Mouse (Mus musculus): ENCODE measurements around the gene Ankrd11. TPM values are rescaled to one million over a fixed set of nuclear protein-coding genes. Genes with fewer than 3 reads are reported as not detected.
"Not testable (repeated sequence)": the region's sequence is repeated elsewhere in the genome, so short reads cannot be mapped to it uniquely, and the experiment has no call there.

The Ankrd11 gene
- 10 to 100 TPM; 79.7 to 84.1 TPM for polyA plus RNA-seq (2017; shearing (Covaris generic))

DNA sequence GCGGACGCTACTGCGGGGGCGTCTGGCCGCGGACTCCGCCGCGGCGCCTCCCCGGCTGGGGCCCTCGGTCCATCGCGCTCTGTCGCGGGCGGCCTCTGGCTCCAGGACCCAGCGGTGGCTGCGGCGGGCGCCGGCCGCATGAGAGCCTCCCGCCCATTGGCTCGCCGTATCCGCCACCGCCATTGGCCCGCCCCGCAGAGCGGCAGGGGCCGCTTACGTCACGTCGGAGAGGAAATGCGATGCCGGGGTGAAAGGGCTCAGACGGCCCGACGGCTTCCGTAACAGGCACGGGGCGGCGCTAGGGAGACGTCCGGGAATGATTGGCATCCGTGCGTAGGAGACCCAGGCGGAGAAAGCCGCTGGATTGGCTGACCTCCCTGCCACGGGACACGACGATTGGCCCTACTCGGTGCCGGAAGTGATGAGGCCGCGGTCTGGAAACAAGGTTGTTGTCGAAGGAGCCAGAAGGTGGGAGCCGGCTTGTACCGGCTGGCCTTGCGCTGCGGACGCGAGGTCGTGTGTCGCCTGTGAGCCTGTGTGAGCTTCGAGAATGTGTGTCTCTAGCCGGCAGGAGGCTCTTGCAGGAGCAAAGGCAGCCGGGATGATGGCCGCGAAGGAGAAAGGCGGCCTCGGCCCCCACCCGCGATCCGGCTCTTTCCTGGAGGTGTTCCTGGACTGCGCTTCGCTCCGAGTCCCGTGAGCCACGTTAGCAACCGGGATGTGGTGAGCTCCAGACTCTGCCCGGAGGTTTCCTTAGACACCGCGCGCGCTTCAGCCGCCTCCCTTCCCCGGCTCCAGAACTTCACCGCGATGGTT lies at the start of gene Ankrd11:
Gene Ankrd11, minus strand, starts transcription at position 120 of the 816 bp plus-strand sequence.
- peak; percentile 86 for ATAC-seq

DNA sequence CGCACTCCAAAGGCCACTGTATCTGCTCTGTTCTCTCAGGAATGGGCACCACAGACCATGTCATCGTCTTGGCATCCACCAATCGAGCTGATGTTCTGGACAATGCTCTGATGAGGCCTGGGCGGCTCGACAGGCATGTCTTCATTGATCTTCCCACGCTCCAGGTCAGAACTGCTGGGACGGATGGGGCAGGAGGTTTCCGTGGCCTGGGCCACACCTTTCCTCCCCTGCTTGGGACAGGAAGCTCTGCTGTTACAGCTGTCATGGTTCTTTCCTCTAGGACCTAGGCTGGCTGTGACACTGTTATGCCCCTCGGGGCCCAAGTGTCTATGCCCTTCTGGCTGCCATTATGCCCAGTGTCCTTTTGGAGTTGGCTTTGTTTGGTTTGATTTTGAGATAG lies 45.2 kb upstream of the Ankrd11 start:
- no peak for ATAC-seq

DNA sequence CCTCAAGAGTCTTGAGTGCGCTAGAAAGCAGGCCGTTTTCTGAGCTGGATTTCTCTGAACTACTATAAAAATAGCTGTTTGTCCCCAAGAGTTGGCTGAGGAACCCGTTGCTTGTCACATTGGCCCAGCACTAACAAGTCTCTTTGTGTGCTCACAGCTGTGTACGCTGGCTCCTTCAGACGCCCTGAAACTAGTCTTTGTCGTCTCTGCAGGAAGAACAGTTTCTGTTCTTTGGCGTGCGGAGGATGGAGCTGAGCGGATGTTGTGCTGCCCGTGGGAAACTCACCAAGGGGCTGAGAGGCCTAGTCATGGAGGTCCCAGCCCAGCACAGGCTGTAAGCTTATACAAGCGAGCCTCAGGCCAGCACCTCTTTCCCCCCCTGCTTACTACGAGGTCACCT lies 41.5 kb upstream of the Ankrd11 start:
- ATAC-seq: no peak

DNA sequence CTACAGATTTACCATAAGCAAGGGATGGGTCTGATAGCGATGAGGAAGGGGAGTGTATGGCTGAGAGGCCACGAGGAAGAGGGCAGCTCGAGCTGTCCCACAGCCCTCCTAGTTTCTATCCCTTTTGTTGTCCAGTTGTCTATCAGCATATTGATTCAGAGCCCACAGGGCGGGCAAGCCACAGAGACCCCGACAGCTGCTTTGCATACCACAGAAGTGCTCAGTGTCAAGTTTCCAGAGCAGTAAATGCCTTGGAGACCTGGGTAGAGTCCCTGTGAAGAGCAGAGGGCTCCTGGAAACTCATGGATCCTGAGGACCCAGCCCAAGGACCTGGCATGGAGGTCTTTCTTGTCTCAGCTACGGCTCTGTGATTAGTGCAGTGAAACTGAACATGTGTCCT lies 40.9 kb upstream of the Ankrd11 start:
- no peak for ATAC-seq

DNA sequence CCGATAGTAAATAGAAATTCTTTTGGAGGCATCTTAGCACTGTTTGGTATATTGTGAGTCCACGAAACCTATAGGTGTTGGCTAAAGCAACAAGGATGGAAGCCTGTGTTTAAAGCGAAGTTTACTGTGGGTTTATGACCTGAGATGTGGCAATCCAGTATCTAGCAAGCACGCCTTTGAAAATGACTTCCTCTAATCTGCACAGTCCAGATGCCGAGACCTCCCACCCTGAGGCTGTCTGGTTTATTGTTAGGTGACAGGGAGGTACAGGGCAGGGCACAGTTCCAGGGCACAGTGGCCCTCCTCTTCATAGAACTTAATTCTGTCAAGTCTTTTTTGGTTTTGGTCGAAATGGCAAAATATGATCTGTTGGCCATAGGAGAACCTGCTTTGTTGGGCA lies 35.1 kb upstream of the Ankrd11 start:
- ATAC-seq: no peak

DNA sequence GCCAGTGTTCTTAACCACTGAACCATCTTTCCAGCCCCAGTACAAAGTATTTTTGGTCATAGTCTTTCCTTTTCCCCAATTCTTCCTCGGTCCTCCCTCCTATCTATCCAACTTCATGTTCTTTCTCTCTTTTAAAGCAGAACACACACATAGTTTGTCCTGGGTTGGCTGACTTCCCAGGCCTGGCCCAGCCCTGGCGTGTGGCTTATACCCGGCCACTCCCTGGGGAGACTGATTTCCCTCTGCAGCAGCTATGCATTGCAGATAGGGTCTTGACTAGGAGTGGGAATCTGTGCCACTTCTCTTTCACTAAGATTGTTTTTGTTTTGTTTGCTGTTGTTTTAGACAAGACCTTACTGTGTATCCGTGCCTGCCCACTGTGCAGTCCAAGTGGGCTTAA lies 29.1 kb upstream of the Ankrd11 start:
- ATAC-seq: no peak

DNA sequence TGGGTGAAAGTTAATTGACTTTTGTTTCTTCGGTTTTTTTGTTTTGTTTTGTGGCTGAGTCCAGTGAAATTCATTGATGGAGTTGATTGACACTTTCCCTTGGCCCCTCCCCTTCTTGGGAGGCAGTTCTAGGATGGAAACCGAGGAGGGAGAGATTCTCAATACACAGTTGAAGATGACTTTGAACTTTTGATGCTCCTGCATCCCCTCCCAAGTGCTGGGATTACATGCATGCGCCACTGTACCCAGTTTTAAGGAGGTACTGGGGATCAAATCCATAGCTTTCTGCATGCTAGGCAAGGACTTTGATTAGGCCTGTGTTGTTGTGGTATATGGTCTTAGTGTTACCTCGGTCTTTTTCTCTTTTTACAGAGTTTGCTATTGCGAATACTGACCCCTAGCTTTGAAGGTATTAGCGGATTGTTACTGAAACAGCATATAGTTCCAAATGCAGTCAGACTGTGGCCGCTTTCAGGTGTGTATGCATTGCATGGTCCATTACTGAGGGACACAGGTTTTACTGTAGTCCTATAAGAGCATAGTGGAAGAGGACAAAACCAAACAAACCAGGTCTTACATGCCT lies 24.1 kb upstream of the Ankrd11 start:
- no peak for ATAC-seq

GRCm38 (mm10) chr8:123065214-123066100 lies 23.4 kb upstream of the Ankrd11 start:
- peak; percentile 81 for ATAC-seq

DNA sequence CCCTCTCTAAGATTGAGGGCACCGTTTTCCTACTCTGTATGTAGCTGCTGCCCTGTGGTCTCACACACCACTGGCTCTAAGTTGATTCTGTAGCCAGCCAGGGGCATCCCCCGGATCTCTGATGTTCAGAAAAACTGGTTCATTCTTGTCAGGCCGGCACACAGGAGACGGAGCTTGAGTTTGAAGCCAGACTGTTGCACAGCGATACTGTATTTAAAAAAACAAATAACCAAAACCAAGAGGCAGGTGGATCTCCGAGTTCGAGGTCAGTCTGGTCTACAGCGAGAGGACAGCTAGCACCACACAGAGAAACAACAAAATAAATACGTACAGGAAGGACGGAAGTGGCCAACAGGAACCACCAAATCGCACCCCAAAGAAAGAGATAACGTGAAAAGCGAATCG lies 22.7 kb upstream of the Ankrd11 start:
- peak; percentile 56 for ATAC-seq

- ATAC-seq: no peak
Measured at GRCm38 (mm10) chr8:123064072-123064471, 22.0 kb upstream of the Ankrd11 start.

DNA sequence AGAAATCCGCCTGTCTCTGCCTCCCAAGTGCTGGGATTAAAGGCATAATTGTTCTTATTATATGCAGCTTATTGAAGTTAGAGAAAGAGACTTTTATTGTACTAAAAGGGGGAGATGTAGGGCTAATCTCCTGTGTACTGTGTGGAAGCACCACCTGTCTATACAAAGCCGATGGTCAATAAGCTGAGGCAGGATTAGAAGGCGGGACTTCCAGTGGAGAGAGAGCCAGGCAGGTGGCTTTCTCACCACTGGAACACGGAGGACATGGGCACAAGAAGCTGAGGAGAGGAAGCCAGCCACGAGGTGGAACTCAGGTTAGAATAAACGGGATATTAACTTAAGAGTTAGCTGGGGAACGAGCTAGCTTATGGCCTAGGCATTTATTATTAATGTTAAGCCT lies 20.6 kb upstream of the Ankrd11 start, which contains the start of gene Spg7:
Gene Spg7, plus strand, starts transcription at position 222 of the 400 bp plus-strand sequence.
- ATAC-seq: no peak

DNA sequence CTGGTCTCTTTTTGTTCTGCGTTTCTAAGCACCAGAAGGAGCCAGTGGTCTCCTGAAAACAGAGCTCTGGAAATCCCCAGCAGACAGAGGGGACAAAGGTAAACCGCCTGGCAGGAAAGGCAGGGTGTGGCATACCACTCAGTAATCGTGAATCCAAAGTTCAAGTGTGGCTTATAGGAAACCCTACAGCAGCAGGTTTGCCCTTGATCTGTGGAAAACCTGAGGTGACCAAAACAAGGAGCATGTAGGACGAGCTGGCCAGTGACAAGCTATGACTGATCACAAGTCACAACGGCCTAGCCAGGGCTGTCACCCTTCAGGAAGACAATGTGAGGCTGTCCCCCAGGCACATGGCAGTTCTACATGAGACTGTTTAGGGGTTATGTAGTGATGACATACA lies 9.4 kb upstream of the Ankrd11 start:
- ATAC-seq: peak; percentile 51

GRCm38 (mm10) chr8:123048402-123048801 lies 6.3 kb upstream of the Ankrd11 start:
- ATAC-seq: no peak

GRCm38 (mm10) chr8:123047827-123048226 lies 5.8 kb upstream of the Ankrd11 start:
- no peak for ATAC-seq

- no peak for ATAC-seq
Measured at GRCm38 (mm10) chr8:123046706-123047105, 4.6 kb upstream of the Ankrd11 start.

GRCm38 (mm10) chr8:123044743-123045425 lies 2.8 kb upstream of the Ankrd11 start:
- ATAC-seq: not testable (repeated sequence)

GRCm38 (mm10) chr8:123043941-123044340 lies 1.9 kb upstream of the Ankrd11 start:
- no peak for ATAC-seq

GRCm38 (mm10) chr8:123042974-123043625 lies 1.0 kb upstream of the Ankrd11 start:
- no peak for ATAC-seq

DNA sequence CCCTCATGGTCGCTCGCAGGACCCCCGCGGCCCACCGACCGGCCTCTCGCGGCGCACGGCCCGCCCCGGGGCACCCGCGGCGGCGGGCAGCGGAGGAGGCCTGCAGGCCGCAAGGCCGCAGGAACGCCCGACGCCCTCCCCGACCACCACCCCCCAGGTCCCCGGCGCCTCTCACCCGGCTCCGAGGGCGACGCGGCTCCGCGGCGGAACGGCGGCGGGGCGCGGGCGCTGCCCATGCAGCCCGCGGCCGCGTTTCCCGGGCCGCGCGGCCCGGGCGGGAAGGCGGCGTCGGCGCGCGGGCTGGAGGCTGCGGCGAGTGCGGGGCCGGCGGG lies 337 bp downstream of the Ankrd11 start:
- ATAC-seq: no peak

DNA sequence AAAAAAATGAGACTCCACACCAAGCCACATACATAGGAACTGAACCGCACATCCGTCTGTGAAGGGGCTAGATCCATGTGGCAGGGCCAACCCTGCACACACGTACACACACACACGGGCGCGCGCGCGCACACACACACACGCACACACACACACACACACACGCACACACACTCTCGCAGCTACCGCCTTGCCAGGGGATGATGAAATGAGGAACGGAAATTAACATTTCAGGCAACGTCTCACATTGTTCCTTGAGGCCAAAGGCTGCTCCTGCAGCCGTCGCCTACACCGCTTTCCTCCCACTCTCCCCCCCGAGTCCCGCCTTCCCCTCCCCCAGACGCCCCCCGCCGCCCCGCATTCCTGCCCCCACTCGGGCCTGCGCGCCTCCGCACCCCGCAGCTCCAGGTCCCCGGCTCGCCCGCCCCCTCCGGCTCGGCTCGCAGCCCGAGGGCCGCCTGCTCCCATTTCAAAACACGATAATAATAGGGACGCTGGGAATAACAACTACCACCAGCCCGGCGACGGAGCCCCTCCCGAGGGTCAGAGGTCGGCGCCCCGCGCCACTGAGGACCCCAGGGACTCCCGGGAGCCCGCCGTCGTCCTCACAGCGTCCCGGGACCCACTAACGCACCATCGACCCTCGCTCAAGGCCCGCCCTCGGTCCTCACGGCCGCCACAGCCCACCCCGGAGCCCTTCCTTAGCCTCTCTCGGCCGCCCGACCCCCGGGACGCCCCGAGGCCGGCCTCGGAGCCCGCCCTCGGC lies 886 bp downstream of the Ankrd11 start:
- peak; percentile 27 for ATAC-seq

- no peak for ATAC-seq
Measured at GRCm38 (mm10) chr8:123040110-123040650, 1.9 kb downstream of the Ankrd11 start.

All from CD4-positive, CD25-positive, alpha-beta regulatory T cell, adult 4 months (primary cell).